ENCODE assay signal across 8 mouse cellular contexts in genomic region chr1:18057646-18058210, GRCm38 (mm10).
A peak's percentile ranks its signal among the peaks of the same experiment; 100 is the strongest.
DNase-seq lines count a peak whose midpoint lies in the region; ATAC-seq lines count a peak whose summit lies in the region.

No protein-coding gene starts in this region.

- H3K9me3 ChIP-seq in lung, embryonic 15.5 days, result no peaks in the 10 kb centered on the region
- H3K9me3 ChIP-seq in limb, embryonic 10.5 days (replicated peaks), result no peaks in the 10 kb centered on the region
- no peaks in the 10 kb centered on the region for H3K9me3 ChIP-seq in stomach, embryonic 14.5 days (ENCODE audit: control insufficient read depth, low read depth, low read length)

- peak overlapping the region; percentile 46 for H3K4me3 ChIP-seq in lung, embryonic 15.5 days
- H3K4me3 ChIP-seq in limb, embryonic 10.5 days, result peak overlapping the region; percentile 65
- peak overlapping the region; percentile 48 for H3K4me3 ChIP-seq in stomach, embryonic 14.5 days (ENCODE audit: low read depth, low read length)

- peaks cover 32% of the 10 kb centered on the region for H3K27me3 ChIP-seq in lung, embryonic 15.5 days
- H3K27me3 ChIP-seq in limb, embryonic 10.5 days (ENCODE audit: low read depth, poor library complexity, severe bottlenecking), result peaks cover 45% of the 10 kb centered on the region
- peaks cover 13% of the 10 kb centered on the region for H3K27me3 ChIP-seq in stomach, embryonic 14.5 days (ENCODE audit: control insufficient read depth, insufficient read depth, low read length)

- no peaks in the 10 kb centered on the region for H3K36me3 ChIP-seq in lung, embryonic 15.5 days
- H3K36me3 ChIP-seq in limb, embryonic 10.5 days, result no peaks in the 10 kb centered on the region
- H3K36me3 ChIP-seq in stomach, embryonic 14.5 days (ENCODE audit: control insufficient read depth, insufficient read depth, low read length), result no peaks in the 10 kb centered on the region

- peaks cover 4% of the 10 kb centered on the region; the same call in 1 of the 2 replicates for H3K4me1 ChIP-seq in lung, embryonic 15.5 days
- peaks cover 19% of the 10 kb centered on the region for H3K4me1 ChIP-seq in limb, embryonic 10.5 days
- H3K4me1 ChIP-seq in stomach, embryonic 14.5 days (ENCODE audit: control insufficient read depth, insufficient read depth, low read length), result no peaks in the 10 kb centered on the region

- H3K4me2 ChIP-seq in lung, embryonic 15.5 days, result peak overlapping the region; percentile 90
- H3K4me2 ChIP-seq in stomach, embryonic 14.5 days (replicated peaks; ENCODE audit: low read depth, low read length), result peak overlapping the region; percentile 67

- DNase-seq in cerebellum, adult 18-20 months, result no peak
- DNase-seq in lung, postnatal 10 days, result no peak
- DNase-seq in limb, embryonic 10.5 days (ENCODE audit: low spot score), result peak; percentile 61
- no peak for DNase-seq in urinary bladder, postnatal 4 days (ENCODE audit: low spot score in 2 of 2)

- ATAC-seq in cerebellum, adult (ENCODE audit: insufficient number of reproducible peaks, low FRiP score, low TSS enrichment), result peak; percentile 45; the same call in 1 of the 2 replicates
- ATAC-seq in lung, embryonic 15.5 days (ENCODE audit: borderline replicate concordance, extremely low read depth, low FRiP score, low TSS enrichment), result no peak
- ATAC-seq in stomach, embryonic 14.5 days (ENCODE audit: insufficient number of reproducible peaks, insufficient read depth, low FRiP score, low read depth), result peak; percentile 47; the same call in 1 of the 2 replicates
- ATAC-seq in megakaryocyte-erythroid progenitor cell, adult 5-6 weeks (replicated peaks; ENCODE audit: low FRiP score, low TSS enrichment, poor library complexity, severe bottlenecking), result no peak

- no peak overlapping the region for H3K9ac ChIP-seq in lung, embryonic 15.5 days
- H3K9ac ChIP-seq in stomach, embryonic 14.5 days (replicated peaks; ENCODE audit: low read depth, low read length), result peak overlapping the region; percentile 25; the same call in 1 of the 2 replicates

- WGBS in lung, embryonic 15.5 days, result 1% methylated on average over 26 of the region's 26 CpGs
- under 1% methylated on average over 26 of the region's 26 CpGs for WGBS in limb, embryonic 10.5 days
- WGBS in stomach, embryonic 14.5 days, result 2% methylated on average over 26 of the region's 26 CpGs

- no peak overlapping the region for H3K27ac ChIP-seq in lung, embryonic 15.5 days
- peak overlapping the region; percentile 73; the same call in 1 of the 2 replicates for H3K27ac ChIP-seq in limb, embryonic 10.5 days
- H3K27ac ChIP-seq in stomach, embryonic 14.5 days (ENCODE audit: low read length), result no peak overlapping the region

Comparison
In these comparisons a context has a peak if more than half of its experiments do, and no peak if none do; other contexts are left out.
1. ATAC-seq: peak in cerebellum, adult (single experiment) and stomach, embryonic 14.5 days (single experiment); none in lung, embryonic 15.5 days (single experiment) and megakaryocyte-erythroid progenitor cell, adult 5-6 weeks (single experiment).
2. Peak in every context shown above with its lines, with median percentiles within 50 percentile points of each other: H3K4me3 ChIP-seq.